Mouse (Mus musculus): ENCODE measurements around the gene Taar6.

Taar6 gene

DNA sequence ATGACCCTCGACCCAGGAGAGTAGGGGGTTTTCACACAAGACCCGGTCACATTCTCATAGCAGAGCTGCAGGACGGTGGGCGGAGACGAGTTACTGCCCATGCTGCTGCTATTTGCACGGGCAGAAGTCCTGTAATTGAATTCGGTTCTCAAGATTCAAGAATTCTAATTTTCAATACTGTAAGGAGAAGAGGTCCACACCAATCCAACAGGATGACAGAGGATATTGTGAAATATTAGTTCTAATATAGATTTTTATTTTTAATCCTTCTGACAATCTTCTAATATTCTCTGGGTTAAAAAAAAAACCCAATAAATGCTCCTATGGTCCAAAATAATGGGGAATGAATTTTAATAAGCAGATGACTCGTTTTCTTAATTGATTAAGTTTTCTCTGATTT is at the start of gene Taar6:
Gene Taar6 (minus strand): TSS at position 101 of the 400 bp plus-strand sequence.
- DNase-seq, result no peak

- DNase-seq, result no peak
Measured at GRCm38 (mm10) chr10:24031347-24031746, 45.9 kb upstream of the Taar6 start.

GRCm38 (mm10) chr10:24026922-24027321 is 41.5 kb upstream of the Taar6 start, which contains the start of gene Taar7d:
Gene Taar7d (plus strand): TSS chr10:24027222.
- no peak for DNase-seq

- no peak for DNase-seq
Measured at GRCm38 (mm10) chr10:24008143-24008542, 22.7 kb upstream of the Taar6 start.

DNA sequence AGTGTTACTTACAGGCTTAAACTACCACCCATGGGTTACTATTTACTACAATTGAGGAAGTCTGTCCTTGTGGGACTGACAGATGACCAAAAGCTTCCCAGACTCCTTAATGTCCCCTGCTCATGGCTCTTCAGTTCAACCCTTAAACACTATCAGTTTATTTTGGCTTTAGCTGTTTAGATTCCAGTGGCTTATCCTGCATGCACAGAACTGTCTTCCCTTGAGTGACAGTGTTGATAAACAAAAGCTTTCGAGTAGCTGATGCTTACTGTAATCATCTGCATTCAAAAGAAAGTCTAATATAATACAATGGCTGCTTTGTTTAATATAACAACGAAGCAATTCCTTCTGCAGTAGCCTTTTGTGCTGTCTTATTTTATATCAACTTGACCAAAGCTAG is 21.6 kb upstream of the Taar6 start:
- no peak for DNase-seq

GRCm38 (mm10) chr10:24006442-24006841 is 21.0 kb upstream of the Taar6 start:
- DNase-seq, result no peak

DNA sequence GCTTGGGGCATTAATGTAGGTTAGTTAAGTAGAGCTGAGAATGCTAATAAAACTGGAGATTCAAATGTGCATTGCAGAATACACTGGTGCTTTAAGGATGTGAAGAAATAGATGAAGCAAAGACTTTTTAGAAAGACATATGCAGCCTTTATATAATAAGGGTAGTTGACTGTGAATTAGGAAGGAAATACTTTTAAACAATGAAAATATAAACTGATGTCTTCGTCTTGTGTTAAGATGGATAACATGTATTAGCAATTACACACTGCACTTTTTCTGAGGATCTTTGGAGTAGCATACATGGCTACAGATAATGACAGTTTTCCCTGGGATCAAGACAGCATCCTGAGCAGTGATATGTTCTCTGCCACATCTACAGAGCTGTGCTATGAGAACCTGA is 14.2 kb upstream of the Taar6 start, which contains the start of gene Taar7b:
Gene Taar7b (plus strand): TSS at position 301 of the 400 bp plus-strand sequence.
- DNase-seq, result no peak

- DNase-seq, result no peak
Measured at GRCm38 (mm10) chr10:23993381-23993780, 7.9 kb upstream of the Taar6 start, which contains the start of gene Taar7a. Gene Taar7a (minus strand): TSS chr10:23993481.

- DNase-seq, result no peak
Measured at GRCm38 (mm10) chr10:23986419-23986818, 973 bp upstream of the Taar6 start.

GRCm38 (mm10) chr10:23978901-23979705 is 6.3 kb downstream of the Taar6 start:
- DNase-seq, result peak; percentile 81

GRCm38 (mm10) chr10:23977958-23978357 is 7.5 kb downstream of the Taar6 start:
- DNase-seq, result no peak

- no peak for DNase-seq
Measured at GRCm38 (mm10) chr10:23971256-23971655, 14.2 kb downstream of the Taar6 start.

- DNase-seq, result no peak
Measured at GRCm38 (mm10) chr10:23970656-23971165, 14.7 kb downstream of the Taar6 start, which contains the start of gene Taar5. Gene Taar5 (plus strand): TSS chr10:23970706.

DNA sequence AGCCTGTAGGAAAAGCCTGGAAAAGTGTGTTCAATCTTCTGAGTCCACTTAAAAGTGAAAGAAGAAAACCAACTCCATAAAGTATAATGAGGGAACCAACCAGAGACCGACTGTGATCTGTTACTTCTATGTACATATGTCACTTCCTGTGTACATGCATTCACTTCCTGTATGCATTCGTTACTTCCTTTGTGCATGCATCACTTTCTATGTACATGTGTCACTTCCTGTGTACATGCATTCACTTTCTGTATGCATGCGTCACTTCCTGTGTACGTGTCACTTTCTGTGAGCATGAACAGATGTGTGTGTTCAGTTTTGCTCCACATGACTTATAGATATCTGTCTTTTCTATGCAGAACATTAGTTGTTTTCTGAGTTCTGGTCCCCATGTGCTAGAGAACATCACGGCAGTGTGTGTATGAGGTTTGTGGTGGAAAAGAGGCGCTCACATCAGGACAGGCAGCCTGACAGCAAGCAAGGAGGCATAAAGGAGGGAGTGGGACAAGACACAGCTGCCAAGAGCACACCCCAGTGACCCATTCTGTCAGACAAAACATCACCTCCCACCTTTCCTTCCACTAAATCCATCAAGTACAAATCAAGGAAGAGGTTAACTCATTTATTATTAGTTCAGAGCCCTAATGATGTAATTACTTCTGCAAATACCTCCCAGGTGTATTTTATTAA is 20.4 kb downstream of the Taar6 start:
- DNase-seq, result no peak

GRCm38 (mm10) chr10:23963444-23963843 is 22.0 kb downstream of the Taar6 start:
- peak; percentile 7 for DNase-seq

DNA sequence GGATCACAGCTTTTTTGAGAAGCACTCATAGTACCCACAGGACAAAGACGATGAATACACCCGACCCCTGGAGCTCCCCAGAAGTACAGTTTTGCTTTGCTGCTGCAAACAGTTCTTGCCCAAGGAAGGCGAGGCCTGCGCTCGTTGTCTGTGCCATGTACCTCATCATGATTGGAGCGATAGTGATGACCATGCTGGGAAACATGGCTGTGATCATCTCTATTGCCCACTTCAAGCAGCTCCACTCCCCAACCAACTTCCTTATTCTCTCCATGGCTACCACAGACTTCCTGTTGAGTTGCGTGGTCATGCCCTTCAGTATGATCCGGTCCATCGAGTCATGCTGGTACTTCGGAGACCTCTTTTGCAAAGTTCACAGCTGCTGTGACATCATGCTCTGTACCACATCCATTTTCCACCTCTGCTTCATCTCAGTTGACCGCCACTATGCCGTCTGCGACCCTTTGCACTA is 25.0 kb downstream of the Taar6 start, which contains the start of gene Taar4:
Gene Taar4 (plus strand): TSS at position 51 of the 472 bp plus-strand sequence.
- no peak for DNase-seq

DNA sequence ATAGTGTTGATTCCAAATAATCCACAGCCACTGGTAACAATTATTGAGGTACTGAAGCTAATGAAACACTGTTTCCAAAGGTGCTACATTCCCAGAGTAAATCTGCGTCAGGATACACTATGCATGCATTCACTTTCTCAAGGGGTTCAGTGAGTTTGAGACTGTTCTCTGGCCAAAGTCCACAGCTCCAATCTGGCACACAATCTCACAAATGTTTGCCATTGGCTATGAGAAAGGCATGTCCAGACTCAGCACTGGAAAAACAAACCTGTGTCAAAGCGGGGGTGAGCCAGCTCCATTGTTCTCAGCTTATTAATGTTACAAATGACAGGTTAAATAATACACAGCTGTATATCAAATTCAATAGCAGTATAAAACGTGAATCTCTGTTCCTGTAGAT is 26.4 kb downstream of the Taar6 start:
- DNase-seq, result peak; percentile 5

DNA sequence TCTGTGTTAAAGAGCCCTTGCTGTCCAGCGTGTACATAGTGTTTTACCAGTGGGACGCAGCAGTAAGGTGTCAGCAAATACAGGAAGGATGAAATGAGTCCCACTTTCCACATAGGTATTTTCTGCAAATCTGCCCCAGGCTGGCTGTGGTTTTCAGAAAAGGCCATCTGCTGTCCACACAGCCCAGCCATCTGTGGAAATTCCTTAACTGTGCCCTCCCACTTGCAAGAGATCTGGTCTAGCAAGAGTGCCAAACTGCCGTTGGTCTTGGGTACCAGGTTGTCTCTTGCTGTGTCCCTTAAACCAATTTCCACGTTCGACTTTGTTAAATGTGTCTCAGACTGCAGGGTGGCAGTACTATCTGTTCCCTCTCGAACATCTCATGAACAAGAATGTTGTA is 33.7 kb downstream of the Taar6 start:
- no peak for DNase-seq

DNA sequence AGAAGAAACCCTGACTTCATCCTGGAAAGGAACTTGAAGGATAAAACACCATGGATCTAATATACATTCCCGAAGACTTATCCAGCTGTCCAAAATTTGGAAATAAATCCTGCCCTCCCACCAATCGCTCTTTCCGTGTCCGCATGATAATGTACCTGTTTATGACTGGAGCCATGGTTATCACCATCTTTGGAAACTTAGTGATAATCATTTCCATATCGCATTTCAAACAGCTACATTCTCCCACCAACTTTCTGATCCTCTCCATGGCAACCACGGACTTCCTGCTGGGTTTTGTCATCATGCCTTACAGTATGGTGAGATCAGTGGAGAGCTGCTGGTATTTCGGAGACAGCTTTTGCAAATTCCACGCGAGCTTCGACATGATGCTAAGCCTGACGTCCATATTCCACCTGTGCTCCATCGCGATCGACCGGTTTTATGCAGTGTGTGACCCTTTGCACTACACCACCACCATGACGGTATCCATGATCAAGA is 35.9 kb downstream of the Taar6 start, which contains the start of gene Taar3:
Gene Taar3 (plus strand): TSS at position 51 of the 498 bp plus-strand sequence.
- DNase-seq, result no peak

GRCm38 (mm10) chr10:23948026-23948425 is 37.4 kb downstream of the Taar6 start:
- peak; percentile 21 for DNase-seq

- no peak for DNase-seq
Measured at GRCm38 (mm10) chr10:23942465-23942864, 43.0 kb downstream of the Taar6 start.

DNA sequence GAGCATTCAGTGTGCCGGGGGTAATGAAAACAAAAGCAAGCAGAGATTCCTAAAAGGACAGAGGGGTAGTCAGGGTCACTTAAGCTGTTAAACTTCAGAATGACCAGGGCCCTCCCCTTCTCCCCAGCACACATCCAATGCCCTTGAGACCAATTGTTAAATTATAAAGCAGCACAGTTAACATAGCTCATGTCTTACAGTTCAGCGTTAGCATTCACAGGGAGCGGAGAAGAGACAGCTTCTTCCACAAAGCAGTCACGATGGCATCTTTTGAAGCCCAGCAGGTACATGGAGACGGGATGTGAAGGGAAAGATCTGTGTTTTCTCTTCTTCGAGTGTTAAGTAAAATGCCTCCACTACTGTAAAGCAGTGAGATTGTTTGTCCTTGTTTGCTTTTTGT is 47.1 kb downstream of the Taar6 start, which contains the start of gene Taar2:
Gene Taar2 (plus strand): TSS at position 261 of the 400 bp plus-strand sequence.
- DNase-seq, result no peak

- no peak for DNase-seq
Measured at GRCm38 (mm10) chr10:23937613-23938012, 47.8 kb downstream of the Taar6 start.

All from lung, postnatal 10 days (tissue).